Mouse (Mus musculus): ENCODE measurements around the gene Oxnad1.

DNA sequence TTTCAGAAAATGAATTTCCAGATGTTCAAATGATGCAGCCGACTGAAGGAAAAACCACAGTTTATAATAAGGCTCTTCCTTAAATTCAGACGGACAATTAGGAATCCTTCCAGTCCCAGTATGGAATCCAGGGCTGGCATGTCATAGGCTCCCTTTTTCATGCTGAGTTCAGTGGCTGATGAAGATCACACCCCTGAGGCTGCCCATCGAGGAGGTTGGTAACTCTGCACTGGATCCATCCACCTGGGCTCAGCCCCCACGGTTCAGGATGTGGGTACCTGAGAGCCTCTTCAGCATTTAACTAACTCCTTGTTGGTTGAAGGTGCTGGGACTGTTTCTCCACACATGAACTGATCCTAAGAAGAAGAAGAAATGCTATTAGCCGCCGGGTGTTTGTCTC lies 2.3 kb upstream of the Oxnad1 start:
- no peak for TF ChIP-seq CTCF (IDR thresholded peaks at IDR 0.05; ENCODE audit: low read depth, low read length)
- TF ChIP-seq POLR2A (IDR thresholded peaks at IDR 0.05; ENCODE audit: insufficient read depth, low read length), result no peak

Data from ES-Bruce4 (cell line).